10 mouse cellular contexts compared by ENCODE assay signal in genomic region chr2:28495207-28495756, GRCm38 (mm10). TPM values are rescaled to one million over a fixed set of nuclear protein-coding genes. Genes with fewer than 3 reads are reported as not detected.
DNase-seq lines count a peak whose midpoint lies in the region; ATAC-seq lines count a peak whose summit lies in the region.
"Had no signal": no experiment of that assay in that cellular context is flagged by ENCODE, and none has a peak within 500 bp of the region (broad histone marks: within the 10 kb centered on the region; RNA-seq: fewer than 3 reads in every experiment).

No protein-coding gene starts in this region.

- H3K4me1 ChIP-seq in stomach, embryonic 15.5 days = peaks cover 14% of the 10 kb centered on the region
- H3K4me1 ChIP-seq: midbrain, embryonic 13.5 days had no signal

- ATAC-seq in stomach, embryonic 15.5 days (ENCODE audit: insufficient read depth, low FRiP score, low read depth) = no peak
- ATAC-seq: midbrain, embryonic 13.5 days had no signal

- peak overlapping the region; percentile 10; the same call in 1 of the 2 replicates for H3K4me2 ChIP-seq in stomach, embryonic 15.5 days
- H3K4me2 ChIP-seq: midbrain, embryonic 13.5 days had no signal

- DNase-seq in heart, adult 18-20 months = peak; percentile 52
- DNase-seq in heart, postnatal 36 days = no peak
- peak; percentile 36 to 60 for DNase-seq in spleen, postnatal 36 days (ENCODE audit: low spot score in 2 of 2)
- DNase-seq in spleen, adult 12 weeks (ENCODE audit: low spot score) = no peak
- peak; percentile 36 for DNase-seq in kidney, postnatal 14 days
- no peak for DNase-seq in MN1 (ENCODE audit: low spot score)
- DNase-seq in right cerebral cortex, postnatal 4 days = no peak

- H3K9me3 ChIP-seq in stomach, embryonic 15.5 days = no peaks in the 10 kb centered on the region
- H3K9me3 ChIP-seq: midbrain, embryonic 13.5 days had no signal

- 66% methylated on average over 14 of the region's 14 CpGs for WGBS in stomach, embryonic 15.5 days

- no peak overlapping the region for H3K4me3 ChIP-seq in stomach, embryonic 15.5 days (replicated peaks)
- H3K4me3 ChIP-seq: midbrain, embryonic 13.5 days had no signal

- H3K27ac ChIP-seq in stomach, embryonic 15.5 days = peak overlapping the region; percentile 73; the same call in 1 of the 2 replicates
- H3K27ac ChIP-seq: midbrain, embryonic 13.5 days had no signal

- no peak overlapping the region for H3K9ac ChIP-seq in stomach, embryonic 15.5 days
- H3K9ac ChIP-seq: midbrain, embryonic 13.5 days had no signal

- H3K36me3 ChIP-seq in stomach, embryonic 15.5 days = no peaks in the 10 kb centered on the region
- H3K36me3 ChIP-seq: midbrain, embryonic 13.5 days had no signal

- H3K27me3 ChIP-seq in stomach, embryonic 15.5 days (replicated peaks) = no peaks in the 10 kb centered on the region
- H3K27me3 ChIP-seq: midbrain, embryonic 13.5 days had no signal

- intact Hi-C loops in heart, postnatal 36 days (cut with DNase I) = no loop called here

RNA-seq across cellular contexts. Expression of gene Gbgt1, which starts 1.4 kb away (rescaled TPM):
- total RNA-seq in heart, adult 18-20 months (2021) = 1 to 10 TPM; 2.4 to 2.7 TPM
- 1 to 10 TPM; 2.6 to 3.7 TPM for total RNA-seq in heart, postnatal 36 days (2021)
- polyA plus RNA-seq in stomach, embryonic 15.5 days (2015; fragmentation: Nextera tagmentation; extraction: Ambion mirVana) = 2.7 and 3.2 TPM in 2 replicates

RNA-seq across cellular contexts. Expression of gene Gm10134, which starts 10.6 kb away (rescaled TPM):
- 1 to 10 TPM; 1.1 to 1.2 TPM for total RNA-seq in heart, adult 18-20 months (2021)
- total RNA-seq in heart, postnatal 36 days (2021) = 1 to 10 TPM in 1 of 2 experiments, under 1 TPM in 1; 0.84 to 1.3 TPM
- 8.5 and 8.8 TPM in 2 replicates for polyA plus RNA-seq in stomach, embryonic 15.5 days (2015; fragmentation: Nextera tagmentation; extraction: Ambion mirVana)

RNA-seq across cellular contexts. Expression of gene Ralgds, which starts 17.6 kb away (rescaled TPM):
- total RNA-seq in heart, adult 18-20 months (2021) = 10 to 100 TPM in 1 of 2 experiments, 1 to 10 TPM in 1; 8.7 to 11.5 TPM
- 10 to 100 TPM; 13.3 to 13.6 TPM for total RNA-seq in heart, postnatal 36 days (2021)
- polyA plus RNA-seq in stomach, embryonic 15.5 days (2015; fragmentation: Nextera tagmentation; extraction: Ambion mirVana) = 27.5 and 30.9 TPM in 2 replicates

RNA-seq across cellular contexts. Expression of gene Mrps2, which starts 27.4 kb away (rescaled TPM):
- 10 to 100 TPM; 42.6 to 43.7 TPM for total RNA-seq in heart, adult 18-20 months (2021)
- 10 to 100 TPM; 38.2 to 41.8 TPM for total RNA-seq in heart, postnatal 36 days (2021)
- 51.8 and 54.6 TPM in 2 replicates for polyA plus RNA-seq in stomach, embryonic 15.5 days (2015; fragmentation: Nextera tagmentation; extraction: Ambion mirVana)

RNA-seq across cellular contexts. Expression of gene 1700007K13Rik, which starts 29.1 kb away (rescaled TPM):
- total RNA-seq in heart, adult 18-20 months (2021) = under 1 TPM in 1 of 2 experiments, not detected in 1; 0.82 TPM
- not detected for total RNA-seq in heart, postnatal 36 days (2021)
- polyA plus RNA-seq in stomach, embryonic 15.5 days (2015; fragmentation: Nextera tagmentation; extraction: Ambion mirVana) = 0.72 and 0.85 TPM in 2 replicates
- polyA plus RNA-seq: large intestine, adult 2 months had no signal

Comparison
In these comparisons a context has a peak if more than half of its experiments do, and no peak if none do; other contexts are left out.
1. DNase-seq: peak in heart, adult 18-20 months (2 of 2), spleen, postnatal 36 days (2 of 2) and kidney, postnatal 14 days (single experiment); none in heart, postnatal 36 days (0 of 2), spleen, adult 12 weeks (single experiment), MN1 (single experiment) and right cerebral cortex, postnatal 4 days (single experiment).